Mouse (Mus musculus) heart, adult 8-10 months (tissue): ENCODE results near the gene Retsat. TPM values are rescaled to one million over a fixed set of nuclear protein-coding genes. Genes with fewer than 3 reads are reported as not detected.
A peak's percentile ranks its signal among the peaks of the same experiment; 100 is the strongest.

Source experiments
- DNase-seq: peaks from one replicate; pipeline ENCODE4 v3.0.0; 2022; ENCODE audit warnings: low spot score
- total RNA-seq, 4 experiments: library from RNA; stranded (reverse); gene quantifications; 2 replicates each; pipeline ENCODE4 v1.2.4; 2022

The Retsat gene
- total RNA-seq, 4 experiments from 2014 or later, result 170 to 247 (median 189) TPM

DNA sequence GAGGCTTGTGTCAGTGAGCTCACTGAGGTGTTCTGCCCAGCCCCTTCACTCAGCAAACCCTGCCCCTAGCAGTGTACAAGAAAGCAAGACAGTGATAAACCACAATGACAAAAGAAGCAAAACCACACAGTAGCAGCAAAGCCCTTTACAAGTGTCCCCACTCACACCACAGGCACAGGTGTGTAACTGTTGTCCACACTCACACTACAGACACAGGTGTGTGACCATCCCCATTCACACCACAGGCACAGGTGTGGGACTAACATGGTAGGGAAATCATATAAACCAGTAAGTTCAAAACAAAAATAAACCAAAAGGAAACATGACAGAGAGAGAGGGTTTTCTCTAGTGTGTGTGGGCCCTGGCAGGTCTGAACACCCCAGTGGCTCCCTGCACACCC lies 10.0 kb upstream of the Retsat start:
- no peak for DNase-seq

DNA sequence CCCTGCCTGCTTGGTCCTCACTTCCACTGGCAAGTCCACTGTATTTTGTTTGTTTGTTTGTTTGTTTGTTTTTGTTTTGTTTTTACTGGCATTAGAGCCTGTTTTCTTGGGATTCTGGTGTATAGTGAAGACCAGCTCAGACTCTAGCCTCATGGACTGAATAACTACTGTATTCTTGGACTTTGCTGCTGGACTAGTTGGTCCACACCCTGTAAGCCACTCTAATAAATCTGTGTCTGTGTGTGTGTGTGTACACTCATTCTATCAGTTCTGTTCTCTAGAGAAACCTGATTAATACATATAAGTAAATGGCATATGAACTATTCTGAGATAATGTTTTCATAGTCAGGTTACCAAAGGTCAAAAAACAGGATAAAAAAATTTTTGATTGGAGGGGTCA lies 8.2 kb upstream of the Retsat start:
- DNase-seq, result no peak

DNA sequence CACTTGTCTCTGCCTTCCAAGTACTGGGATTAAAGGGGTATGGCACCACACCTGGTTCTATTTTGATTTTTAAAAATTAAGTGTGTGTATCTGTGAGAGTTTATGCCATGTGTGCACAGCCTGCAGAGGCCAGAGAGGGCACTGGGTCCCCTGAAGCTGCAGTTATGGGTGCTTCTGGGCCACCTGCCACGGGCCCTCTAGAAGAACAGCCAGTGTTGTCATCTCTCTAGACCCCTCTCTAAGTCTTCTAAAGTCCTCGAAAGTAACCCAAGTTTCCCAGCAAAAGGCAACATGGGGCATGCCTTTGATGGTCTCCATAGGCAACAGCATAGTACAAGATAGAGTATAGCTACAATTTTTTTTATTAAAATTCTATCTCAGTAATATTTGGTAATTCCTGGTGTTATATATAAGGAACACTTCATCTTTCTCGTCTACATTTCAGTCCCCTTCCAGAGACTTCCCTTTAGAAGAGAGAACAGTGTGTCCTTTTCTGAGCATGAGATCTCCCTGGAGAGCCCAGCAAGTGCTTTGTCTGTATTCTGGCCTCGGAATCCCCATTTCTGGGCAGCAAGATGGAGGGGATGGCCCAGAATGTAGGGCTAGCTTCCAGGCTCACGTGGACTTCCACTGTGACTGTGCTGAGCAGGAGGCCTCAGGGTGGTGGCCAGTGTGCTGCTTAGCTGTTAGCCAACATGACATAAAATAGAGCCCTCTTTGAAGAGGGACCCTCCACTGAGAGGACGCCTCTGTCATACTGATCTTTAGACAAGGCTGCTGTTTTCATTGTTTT lies 5.1 kb upstream of the Retsat start:
- DNase-seq, result peak; percentile 76

DNA sequence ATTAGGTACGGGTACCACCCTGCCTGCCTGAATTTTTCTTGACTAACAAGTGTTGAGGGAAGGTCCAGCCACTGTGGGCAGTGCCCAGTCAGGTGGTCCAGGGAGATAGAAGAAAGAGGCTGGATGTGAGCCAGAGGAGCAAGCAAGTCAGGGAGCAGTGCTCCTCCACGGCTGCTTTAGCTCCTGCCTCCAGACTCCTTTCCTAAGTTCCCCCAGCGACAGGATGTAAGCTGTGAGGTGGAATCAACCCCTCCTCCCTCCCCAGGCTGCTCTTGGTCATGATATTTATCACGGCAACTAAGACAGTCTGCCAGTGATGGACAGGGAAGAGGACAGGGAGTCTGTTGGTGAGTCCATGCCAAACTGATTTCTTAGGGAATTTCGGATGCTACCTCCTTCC lies 4.4 kb upstream of the Retsat start:
- DNase-seq, result no peak

DNA sequence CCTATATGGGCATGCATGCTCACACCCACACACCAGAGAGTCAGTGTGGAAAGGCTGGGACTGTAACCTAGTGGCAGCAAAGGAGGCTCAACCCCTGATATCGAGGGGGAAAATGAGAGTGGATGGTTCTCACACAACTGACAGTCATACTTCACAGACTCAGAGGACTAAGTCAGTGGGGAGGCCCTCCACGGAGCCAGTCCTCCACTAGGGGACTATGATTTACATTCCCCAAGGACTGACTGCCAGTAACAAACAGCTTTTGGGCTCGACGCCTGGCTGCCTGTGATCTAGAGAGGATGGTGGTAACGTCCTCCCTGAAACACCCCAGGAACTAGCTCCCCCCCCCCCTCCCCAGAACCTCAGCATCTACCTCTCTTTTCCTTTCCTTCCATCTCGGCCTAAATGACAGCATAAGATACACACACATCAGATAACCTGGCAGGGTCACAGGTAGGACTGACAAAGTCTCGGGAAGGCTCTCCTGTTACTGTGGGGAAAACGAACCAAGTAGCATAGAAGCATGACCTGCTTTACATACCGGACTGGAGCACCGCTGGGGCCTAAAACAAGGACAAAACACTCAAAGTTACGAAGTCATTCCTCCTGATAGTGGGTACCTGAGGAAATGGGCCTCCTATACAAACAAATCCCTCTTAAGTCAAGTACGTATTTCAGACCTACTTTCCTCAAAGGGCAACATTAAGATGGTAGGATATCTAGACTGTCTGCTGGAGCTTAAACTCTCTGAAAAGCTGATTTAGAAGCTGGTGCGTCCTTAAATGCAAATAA lies 996 bp upstream of the Retsat start:
- DNase-seq, result no peak

DNA sequence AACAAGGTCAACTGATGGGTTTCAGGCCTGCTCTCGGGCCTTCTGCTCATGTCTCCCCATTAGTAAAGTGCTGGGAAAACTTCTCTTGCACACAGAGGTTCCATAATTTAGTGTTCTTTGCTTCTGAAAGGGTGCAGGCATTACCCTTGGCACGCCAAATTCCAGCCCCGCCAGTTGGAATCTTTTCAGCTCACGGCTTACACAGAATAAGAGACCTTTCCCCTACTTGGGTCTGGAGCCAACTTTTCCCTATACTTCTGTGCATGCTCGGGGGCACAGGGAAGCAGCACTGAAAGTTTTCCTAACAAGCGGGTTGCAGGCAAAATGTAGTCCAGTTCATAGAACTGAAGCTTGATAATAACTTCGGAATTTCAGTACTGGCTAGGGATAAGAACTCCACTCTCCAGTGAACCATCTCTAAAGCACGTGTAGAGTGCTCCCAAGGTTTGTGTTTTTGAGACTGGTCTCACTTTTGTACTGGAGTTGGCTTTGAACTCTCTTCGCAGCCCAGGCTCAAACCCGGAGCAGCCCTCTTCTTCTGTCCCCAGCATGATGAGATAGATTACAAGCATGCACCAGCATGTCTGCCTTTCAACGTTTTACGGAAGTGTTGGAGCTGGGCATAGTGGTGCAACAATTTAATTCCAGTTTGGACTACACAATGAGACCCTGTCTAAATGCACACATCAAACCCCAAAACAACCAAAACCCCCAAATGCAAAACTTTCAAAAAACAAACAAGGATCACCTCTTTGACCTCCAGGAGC lies 699 bp downstream of the Retsat start:
- DNase-seq, result peak; percentile 57

DNA sequence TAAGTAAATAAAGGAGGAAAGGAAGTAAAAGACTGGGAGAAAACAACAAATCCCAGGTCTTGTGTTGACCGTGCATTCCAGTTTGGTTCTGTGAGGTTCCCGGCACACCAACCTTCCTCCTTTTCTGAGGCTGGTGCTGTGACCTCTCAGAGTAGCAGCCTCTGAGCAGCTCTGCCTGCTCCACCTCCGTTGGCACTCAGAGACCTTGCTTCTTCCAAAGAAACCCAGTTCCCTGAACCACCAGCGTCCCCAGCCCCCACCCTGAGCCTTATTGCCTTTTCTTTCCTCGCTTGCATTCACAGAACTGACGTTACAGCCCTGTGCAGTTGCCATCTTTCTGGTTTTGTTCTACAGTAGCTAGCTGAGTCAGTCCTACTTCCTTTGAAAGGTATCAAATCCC lies 1.9 kb downstream of the Retsat start:
- no peak for DNase-seq

DNA sequence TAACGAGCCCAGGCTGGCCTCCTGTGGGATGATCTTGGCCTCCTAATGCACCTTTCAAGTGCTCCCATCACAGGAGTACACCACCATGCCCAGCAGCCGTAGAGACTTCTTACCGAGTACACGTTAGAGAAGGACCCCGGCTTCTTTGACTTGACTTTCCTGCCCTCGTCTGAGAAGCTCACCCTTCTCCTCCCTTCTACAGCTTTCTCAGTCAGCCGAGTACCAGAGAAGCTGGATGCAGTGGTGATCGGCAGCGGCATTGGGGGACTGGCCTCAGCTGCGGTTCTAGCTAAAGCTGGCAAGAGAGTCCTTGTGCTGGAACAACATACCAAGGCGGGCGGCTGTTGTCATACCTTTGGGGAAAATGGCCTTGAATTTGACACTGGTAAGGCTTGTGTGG lies 2.5 kb downstream of the Retsat start:
- DNase-seq, result no peak

DNA sequence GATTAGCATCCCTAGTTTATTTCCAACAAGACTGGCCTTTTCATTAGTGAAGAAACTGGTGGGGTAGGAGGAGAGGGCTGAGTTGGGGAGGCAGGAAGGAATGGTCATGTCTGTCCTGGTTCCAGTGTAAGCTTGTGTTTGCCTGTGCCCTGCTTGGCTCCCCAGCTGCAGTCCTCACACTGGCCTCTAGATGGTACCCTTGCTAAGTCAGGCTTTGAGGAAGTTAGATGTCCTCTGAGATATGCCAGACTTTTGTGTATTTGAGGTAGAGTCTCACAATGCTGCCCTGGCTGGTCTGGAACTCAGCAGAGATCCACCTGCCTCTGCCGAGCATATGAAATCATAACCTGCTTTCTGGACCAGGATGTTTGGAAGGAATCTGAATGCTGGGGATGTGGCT lies 3.5 kb downstream of the Retsat start:
- peak; percentile 84 for DNase-seq

DNA sequence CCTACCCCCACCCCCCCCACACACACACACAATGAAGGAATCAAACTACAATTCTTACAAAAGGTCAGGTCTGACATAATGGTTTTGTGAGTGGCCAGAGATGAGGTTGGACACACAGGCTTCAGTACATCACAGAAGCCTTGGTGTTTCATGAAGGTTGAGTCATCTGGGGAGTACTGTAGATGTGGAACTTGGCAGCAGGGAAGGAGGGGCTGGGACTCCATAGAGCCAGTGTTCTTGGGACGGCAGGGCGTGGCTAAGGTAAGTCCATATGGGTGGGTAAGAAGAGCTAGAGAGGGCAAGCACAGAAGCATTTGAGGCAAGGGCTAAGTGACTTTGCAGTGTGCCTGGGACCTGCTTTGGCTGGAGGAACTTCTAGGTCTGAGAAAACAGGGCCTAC lies 5.8 kb downstream of the Retsat start:
- DNase-seq, result no peak

DNA sequence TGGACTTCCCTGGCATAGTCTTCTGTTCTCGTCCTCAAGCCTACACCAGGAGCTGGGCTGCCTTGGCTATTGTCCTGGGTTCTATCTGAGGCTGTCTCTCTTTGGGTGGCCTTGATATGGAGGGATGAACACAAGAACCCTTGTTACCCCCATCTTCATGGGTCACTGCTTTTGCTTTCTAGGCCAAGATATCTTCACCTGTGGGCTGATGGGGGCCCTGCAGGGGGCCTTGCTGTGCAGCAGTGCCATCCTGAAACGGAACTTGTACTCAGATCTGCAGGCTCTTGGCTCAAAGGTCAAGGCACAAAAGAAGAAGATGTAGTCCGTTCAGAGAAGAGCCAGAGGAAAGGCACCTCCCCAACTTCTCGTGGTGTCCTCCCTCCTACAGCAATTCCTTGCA lies 8.8 kb downstream of the Retsat start:
- no peak for DNase-seq

DNA sequence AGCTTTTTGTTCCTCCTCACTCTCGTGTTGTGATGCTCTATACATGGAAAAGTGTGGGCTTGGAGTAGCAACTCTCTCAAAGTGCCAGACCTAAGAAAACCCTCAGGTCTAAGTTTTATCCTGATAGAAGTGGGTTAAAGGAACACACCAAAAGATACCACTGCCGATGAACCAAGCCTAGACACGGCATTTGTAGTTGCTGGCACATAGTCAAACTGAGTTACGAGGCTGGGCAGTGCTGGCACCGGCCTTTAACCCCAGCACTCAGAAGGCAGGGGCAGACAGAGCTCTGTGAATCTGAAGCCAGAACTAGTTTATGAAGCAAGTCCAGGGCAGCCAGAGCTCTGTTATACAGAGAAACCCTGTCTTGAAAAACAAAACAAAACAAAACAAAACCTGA lies 9.4 kb downstream of the Retsat start:
- DNase-seq, result no peak

DNA sequence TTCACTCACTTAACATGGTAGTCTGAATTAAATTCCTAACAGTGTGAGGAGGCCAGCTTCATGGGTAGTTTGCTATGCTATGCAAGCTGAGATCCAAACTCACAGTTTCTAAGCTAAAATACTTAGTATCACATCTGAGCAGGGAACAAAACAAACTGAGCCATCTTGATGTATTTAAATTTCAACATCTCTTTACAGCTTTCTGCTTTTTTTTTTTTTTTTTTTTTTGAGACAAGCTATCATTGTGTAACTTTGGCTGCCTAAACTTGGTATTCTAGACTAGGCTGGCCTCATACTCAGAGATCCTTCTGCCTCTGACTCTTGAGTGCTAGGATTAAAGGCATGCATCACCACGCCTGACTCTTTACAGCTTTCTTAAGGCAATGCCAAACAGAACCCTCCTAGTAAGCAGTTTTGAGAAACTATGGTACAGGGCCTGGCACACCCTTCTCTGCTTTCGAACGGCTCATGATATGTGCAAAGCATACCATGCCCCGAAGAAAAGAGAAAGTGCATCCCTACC lies 10.4 kb downstream of the Retsat start:
- DNase-seq, result no peak

DNA sequence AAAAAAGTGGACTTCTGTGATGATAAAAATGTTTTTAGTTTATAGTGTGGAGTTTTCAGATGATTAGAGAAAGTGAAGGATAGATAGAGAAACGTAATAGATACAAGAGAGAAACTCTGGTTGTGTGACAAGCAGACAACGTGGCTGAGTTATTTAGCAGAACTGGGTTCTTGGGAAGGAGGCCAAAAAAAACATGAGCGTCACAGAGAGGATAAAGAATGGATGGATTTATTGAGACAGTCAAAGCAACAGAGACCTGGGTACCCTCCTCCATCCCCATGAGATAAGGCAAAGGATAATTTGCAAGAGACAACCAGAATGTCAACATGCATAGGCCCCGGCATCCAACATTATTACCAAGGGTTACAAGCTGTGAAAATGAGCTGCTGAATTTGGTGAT lies 12.0 kb downstream of the Retsat start:
- no peak for DNase-seq

DNA sequence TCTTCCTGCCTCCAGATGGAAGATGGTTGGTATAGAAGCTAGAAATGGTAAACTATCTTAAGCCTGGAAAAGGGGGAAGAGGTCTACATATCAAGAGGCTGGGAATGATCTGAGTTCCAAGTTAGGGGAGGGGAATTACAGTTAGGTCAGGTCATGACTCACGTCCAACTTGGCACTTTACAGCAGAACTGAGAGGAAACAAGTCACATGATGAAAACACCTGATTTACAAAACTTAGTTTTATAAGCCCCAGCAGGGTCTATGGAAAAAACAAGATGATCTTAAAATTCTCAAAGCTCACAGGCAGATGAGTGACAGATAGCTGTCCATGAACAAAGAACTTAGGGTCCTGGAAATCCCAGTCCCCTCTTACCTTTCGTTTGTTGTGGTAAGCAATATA lies 16.9 kb downstream of the Retsat start:
- no peak for DNase-seq

DNA sequence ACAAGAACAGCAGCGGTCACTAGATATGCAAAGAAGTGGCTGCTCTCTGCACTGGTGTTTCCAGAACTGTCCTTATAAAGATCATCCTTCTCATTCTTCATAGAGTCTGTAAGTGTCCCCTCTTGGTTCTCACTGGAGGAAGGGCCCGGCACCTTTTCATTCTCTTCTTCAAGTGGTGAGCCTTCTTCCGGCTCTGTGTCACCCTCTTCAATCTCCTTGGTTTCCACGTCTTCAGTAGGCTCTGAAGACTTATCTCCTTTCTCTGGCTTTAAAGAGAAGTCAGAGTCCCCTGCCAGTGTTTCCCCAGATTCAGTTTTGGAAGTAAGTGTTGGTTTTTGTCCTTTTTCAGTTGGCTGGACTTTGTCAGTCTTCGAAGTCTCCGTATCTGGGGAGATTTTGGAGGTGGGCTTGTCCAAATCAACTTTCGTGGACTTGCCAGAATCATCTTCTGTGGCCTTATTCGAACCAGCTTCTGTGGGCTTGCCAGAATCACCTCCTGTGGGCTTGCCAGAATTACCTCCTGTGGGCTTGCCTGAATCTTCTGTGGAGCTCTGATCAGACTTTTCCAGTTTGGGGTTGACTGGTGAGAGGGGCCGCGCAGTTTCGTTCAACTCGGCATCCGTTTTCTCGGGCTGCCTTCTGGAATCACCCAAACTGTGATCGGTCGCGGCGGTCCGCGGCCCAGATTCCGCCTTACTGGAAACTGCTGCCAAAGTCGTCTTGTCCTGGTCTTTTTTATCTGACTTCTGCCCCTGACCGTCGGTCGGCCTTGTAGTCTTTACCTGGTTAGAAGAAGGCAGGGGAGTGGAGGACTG lies 17.5 kb downstream of the Retsat start:
- DNase-seq, result no peak

DNA sequence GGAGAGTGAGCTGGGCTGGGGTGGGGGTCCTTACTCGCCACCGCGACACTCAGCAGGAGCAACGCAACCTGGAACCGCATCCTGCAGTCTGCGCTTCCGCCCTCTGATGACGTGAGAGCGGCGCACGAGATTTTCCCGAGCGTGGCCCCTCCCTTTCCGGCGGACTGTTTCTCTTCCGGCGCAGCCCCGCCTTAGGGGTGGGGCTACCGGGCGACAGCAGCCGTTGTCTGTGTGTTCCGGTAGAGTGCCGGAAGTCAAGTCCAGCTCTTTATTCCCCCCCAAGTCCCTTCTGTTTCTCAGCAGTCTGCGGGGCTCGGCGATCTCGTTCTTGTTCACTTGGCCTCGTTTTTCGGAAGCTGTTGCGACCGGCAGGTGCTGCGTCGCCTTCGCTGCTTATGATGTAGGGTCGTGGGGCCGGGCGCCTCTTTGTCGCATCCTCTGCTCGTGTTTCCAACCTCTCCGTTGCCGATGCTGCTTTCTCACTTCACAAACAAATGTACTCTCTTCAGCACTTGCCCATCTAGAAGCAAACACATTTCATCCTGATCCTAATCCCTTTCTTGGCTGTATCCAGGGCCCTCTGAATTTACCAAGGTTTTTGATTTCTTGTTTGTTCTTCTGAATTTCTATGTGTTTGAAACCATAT lies 18.5 kb downstream of the Retsat start, which contains the start of gene Tgoln1:
Gene Tgoln1, minus strand, starts transcription at position 358 of the 646 bp plus-strand sequence.
- peak; percentile 92 for DNase-seq

DNA sequence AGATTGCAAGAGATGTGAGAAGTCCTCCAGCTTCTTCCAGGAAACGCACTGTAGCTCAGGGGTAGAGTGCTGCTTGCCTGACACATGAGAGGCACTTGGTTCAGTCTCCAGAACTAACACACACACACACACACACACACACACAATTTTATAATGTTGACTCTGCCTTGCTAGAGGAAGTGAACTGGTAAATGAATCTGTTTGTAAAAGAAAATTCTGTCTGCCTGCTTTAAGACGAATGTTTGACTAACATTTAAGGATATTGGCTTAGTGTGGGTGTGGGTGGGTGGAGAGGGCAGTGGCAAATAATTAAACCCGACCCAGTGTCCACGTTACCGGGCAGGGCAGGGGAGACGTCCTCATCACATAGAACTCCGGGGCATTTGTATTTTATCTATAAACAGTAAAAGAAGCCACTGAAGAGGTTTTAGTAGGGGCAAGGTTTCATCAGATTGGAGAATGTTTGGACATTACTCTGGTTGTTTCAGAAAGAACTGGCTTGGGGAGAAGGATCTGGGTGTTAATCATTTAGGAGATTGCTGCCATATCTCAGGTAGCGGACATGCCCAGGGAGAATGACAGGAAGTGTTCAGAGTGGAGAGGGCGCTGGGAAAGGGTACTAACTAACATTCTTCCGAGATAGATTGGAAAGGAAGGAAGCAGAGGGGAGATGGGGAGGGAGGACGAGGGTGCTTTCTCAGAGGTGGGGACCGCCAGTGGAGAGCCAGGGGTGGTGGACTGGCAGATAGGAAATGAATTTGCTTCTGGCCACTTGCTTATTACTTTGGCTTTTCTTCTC lies 21.7 kb downstream of the Retsat start:
- no peak for DNase-seq

DNA sequence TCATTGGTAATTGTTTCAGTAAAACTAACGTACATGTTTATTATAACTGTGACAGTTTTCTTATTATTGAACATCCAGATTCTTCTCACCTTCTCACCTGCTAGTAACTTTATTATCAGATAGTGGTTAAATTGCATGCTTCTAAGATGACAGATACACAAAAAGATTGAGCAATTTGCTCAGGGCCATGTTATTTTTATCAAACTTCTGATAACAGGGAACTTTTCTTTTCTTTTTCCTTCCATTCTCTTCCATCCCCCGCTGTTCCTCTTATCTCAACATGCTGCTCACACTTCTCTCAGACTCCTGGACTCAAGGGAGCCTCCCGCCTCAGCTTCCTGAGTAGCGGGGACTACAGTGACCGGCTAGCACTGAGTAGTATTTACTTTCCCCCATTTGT lies 22.6 kb downstream of the Retsat start:
- DNase-seq, result no peak

DNA sequence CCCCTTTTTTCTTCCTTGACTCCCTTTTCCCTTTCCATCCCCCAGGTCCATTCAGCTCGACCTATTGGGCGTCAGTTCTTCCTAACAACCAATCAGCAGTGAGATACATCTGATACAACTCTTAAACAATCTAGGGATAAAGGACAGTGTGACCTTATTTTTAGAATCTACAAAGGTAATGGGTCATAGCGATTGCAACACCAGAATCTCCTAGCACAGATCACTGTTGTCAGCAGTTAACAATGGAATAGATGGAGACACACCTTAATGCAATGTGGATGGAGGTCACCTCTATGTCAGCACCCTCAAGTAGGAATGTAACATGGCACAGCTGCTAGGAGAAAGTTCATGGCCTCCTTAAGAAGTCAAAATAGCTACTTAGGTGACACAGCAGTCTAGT lies 24.6 kb downstream of the Retsat start:
- DNase-seq, result no peak
